Mouse (Mus musculus): ENCODE data around the gene Fus.

GRCm38 (mm10) chr7:127978856-127979255 lies 11.6 kb downstream of the Fus start:
- no peak for TF ChIP-seq CTCF (IDR thresholded peaks at IDR 0.05; ENCODE audit: extremely low read depth, insufficient read depth, low read length)
- TF ChIP-seq POLR2A (IDR thresholded peaks at IDR 0.05; ENCODE audit: extremely low read depth, insufficient read depth, low read length), result no peak

All from cortical plate, adult 2 months (tissue).